Mouse (Mus musculus) intestine, embryonic 15.5 days (tissue): Measurements from ENCODE around the gene Aqp11. TPM values are rescaled to one million over a fixed set of nuclear protein-coding genes. Genes with fewer than 3 reads are reported as not detected.

Experiments
- ATAC-seq: fragments of 200-750 bp; cut with Nextera tagmentation; 2 replicates; pipeline ENCODE4 v1.8.0; 2017; ENCODE audit warnings: moderate TSS enrichment, moderate library complexity
- H3K27ac ChIP-seq: fragments of 300-500 bp; sonication (generic); 2 replicates; pipeline ENCODE4 v1.5.1; 2015; ENCODE audit warnings: mild to moderate bottlenecking, inconsistent platforms
- H3K27me3 ChIP-seq: fragments of 300-500 bp; sonication (generic); replicated peaks from 2 replicates; pipeline ENCODE4 v1.6.1; 2015; ENCODE audit warnings: inconsistent platforms
- H3K36me3 ChIP-seq: fragments of 300-500 bp; sonication (generic); 2 replicates; pipeline ENCODE4 v1.6.1; 2015; ENCODE audit warnings: inconsistent platforms
- H3K4me1 ChIP-seq: fragments of 300-500 bp; sonication (generic); replicated peaks from 2 replicates; pipeline ENCODE4 v1.6.1; 2015; ENCODE audit warnings: inconsistent platforms
- H3K4me2 ChIP-seq: fragments of 300-500 bp; sonication (generic); replicated peaks from 2 replicates; pipeline ENCODE4 v1.6.1; 2015; ENCODE audit warnings: mild to moderate bottlenecking, inconsistent platforms
- H3K4me3 ChIP-seq: fragments of 300-500 bp; sonication (generic); replicated peaks from 2 replicates; pipeline ENCODE4 v1.5.1; 2015; ENCODE audit warnings: inconsistent platforms
- H3K9ac ChIP-seq: fragments of 300-500 bp; sonication (generic); 2 replicates; pipeline ENCODE4 v1.6.1; 2015; ENCODE audit warnings: inconsistent platforms
- H3K9me3 ChIP-seq: fragments of 300-500 bp; sonication (generic); 2 replicates; pipeline ENCODE4 v1.6.1; 2016; ENCODE audit warnings: inconsistent platforms
- WGBS: fragments of 180-500 bp; shearing (Covaris S2); methylation state at CpG from one replicate; pipeline ENCODE4 v1.1.7; 2015; 5-methylcytosine and 5-hydroxymethylcytosine counted together
- polyA plus RNA-seq: library from polyadenylated mRNA; unstranded; fragments of >200 nt; fragmentation: Nextera tagmentation; extraction: Ambion mirVana; gene quantifications from 2 replicates; pipeline ENCODE4 v1.2.1, GENCODE M21; 2015

Aqp11 gene
- polyA plus RNA-seq, 1 experiment from 2014 or later: 52.1 TPM

DNA sequence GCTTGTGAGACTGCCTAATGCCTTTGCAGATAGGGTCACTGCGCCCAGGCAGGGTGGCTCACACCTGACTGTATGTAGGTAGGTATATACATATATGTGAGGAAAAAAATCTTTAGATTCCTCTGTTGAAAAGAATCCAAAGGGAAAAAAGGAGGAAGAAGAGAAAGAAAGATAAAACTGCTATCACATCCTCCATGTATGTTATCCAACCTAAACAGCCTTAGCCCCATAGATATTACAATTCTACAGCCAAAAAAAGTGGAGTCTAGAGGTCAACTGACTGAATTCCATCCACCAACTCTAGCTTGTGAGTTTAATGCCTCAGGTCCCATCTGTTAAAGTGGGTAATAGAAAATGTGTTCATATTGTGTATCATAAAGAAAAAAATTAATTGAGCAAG is 42.6 kb downstream of the Aqp11 start:
- no peak overlapping the region for H3K4me2 ChIP-seq
- ATAC-seq: no peak
- no peak overlapping the region for H3K9ac ChIP-seq
- no peaks in the 10 kb centered on the region for H3K27me3 ChIP-seq
- WGBS: 95% methylated on average over 1 of the region's 1 CpGs
- no peaks in the 10 kb centered on the region for H3K36me3 ChIP-seq
- 0 out of 2 replicates have a peak, but pooled peaks cover 5% of the 10 kb centered on the region for H3K4me1 ChIP-seq
- H3K9me3 ChIP-seq: no peaks in the 10 kb centered on the region
- H3K4me3 ChIP-seq: no peak overlapping the region
- no peak overlapping the region for H3K27ac ChIP-seq

DNA sequence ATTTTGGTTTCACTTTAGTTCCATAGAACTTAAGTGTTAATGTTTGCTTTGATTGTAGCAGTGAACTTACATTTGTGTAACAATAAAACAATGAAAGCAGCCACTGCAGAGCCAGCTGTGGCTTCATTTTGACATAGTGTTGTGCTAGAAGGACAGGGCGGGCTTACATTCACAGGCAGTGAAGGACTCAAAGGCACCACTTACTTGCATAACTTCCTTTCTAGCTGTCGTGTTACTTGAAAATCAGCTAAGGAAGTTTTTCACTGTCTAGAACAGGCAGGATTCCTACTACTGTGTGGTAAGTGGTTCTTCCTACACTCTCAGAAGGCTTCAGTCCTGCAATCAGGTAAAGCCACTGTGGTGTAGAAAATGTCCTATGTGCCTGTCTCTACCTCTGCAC is 50.3 kb downstream of the Aqp11 start:
- Histone ChIP-seq H3K9ac (no peak overlapping the region), H3K4me1 (no peaks in the 10 kb centered on the region), H3K9me3 (no peaks in the 10 kb centered on the region), H3K27ac (no peak overlapping the region), H3K27me3 (no peaks in the 10 kb centered on the region), H3K36me3 (0 out of 2 replicates have a peak, but pooled peaks cover 9% of the 10 kb centered on the region), H3K4me3 (no peak overlapping the region), H3K4me2 (no peak overlapping the region)
- no peak for ATAC-seq
- WGBS: 84% methylated on average over 2 of the region's 2 CpGs

- Histone ChIP-seq H3K4me1 (no peaks in the 10 kb centered on the region), H3K4me2 (no peak overlapping the region), H3K36me3 (peaks cover 9% of the 10 kb centered on the region; the same call in 1 of the 2 replicates), H3K27me3 (no peaks in the 10 kb centered on the region), H3K9ac (no peak overlapping the region), H3K9me3 (no peaks in the 10 kb centered on the region), H3K4me3 (no peak overlapping the region), H3K27ac (no peak overlapping the region)
- 16% methylated on average over 1 of the region's 1 CpGs for WGBS
- no peak for ATAC-seq
These were observed 58.9 kb downstream of the Aqp11 start for GRCm38 (mm10) chr7:97679239-97679638.

Other genes with a start within 250 kb of the Aqp11 start
- gene Aamdc, start 158.8 kb downstream of the Aqp11 start, polyA plus RNA-seq: 54.5 and 61.4 TPM in 2 replicates
- 16.9 and 18.8 TPM in 2 replicates for gene Rsf1, start 158.4 kb downstream of the Aqp11 start, polyA plus RNA-seq
- 155 and 161 TPM in 2 replicates for gene Clns1a, start 41.7 kb downstream of the Aqp11 start, polyA plus RNA-seq
- gene Pak1, start 50.3 kb upstream of the Aqp11 start, polyA plus RNA-seq: 32.7 and 33.0 TPM in 2 replicates
- not detected in 2 replicates for gene Gdpd4, start 181.7 kb upstream of the Aqp11 start, polyA plus RNA-seq